Mouse (Mus musculus) hematopoietic stem cell, adult 5-6 weeks (primary cell): ENCODE results near the gene Necap1. TPM values are rescaled to one million over a fixed set of nuclear protein-coding genes. Genes with fewer than 3 reads are reported as not detected.
A peak's percentile ranks its signal among the peaks of the same experiment; 100 is the strongest.

Experiments used
- ATAC-seq, 2 experiments: fragments of 125-278 bp in 1 of 2; replicated peaks in 1 of 2; 2 replicates each; pipeline ENCODE4 v1.8.0; 2016 to 2017; ENCODE audit warnings: inconsistent platforms in 2 of 2, mild to moderate bottlenecking in 2 of 2, moderate number of reproducible peaks in 2 of 2, low read depth in 1 of 2, moderate TSS enrichment in 1 of 2; ENCODE audit not compliant: low FRiP score in 2 of 2, poor library complexity in 2 of 2, severe bottlenecking in 2 of 2, insufficient read depth in 1 of 2, low TSS enrichment in 1 of 2
- total RNA-seq: library from RNA; stranded (forward); fragments of 172-1452, 232-1000 nt; gene quantifications from 2 replicates; pipeline ENCODE4 v1.2.3, GENCODE M21; 2017

Necap1 gene
- total RNA-seq, result 16.7 and 21.1 TPM in 2 replicates

DNA sequence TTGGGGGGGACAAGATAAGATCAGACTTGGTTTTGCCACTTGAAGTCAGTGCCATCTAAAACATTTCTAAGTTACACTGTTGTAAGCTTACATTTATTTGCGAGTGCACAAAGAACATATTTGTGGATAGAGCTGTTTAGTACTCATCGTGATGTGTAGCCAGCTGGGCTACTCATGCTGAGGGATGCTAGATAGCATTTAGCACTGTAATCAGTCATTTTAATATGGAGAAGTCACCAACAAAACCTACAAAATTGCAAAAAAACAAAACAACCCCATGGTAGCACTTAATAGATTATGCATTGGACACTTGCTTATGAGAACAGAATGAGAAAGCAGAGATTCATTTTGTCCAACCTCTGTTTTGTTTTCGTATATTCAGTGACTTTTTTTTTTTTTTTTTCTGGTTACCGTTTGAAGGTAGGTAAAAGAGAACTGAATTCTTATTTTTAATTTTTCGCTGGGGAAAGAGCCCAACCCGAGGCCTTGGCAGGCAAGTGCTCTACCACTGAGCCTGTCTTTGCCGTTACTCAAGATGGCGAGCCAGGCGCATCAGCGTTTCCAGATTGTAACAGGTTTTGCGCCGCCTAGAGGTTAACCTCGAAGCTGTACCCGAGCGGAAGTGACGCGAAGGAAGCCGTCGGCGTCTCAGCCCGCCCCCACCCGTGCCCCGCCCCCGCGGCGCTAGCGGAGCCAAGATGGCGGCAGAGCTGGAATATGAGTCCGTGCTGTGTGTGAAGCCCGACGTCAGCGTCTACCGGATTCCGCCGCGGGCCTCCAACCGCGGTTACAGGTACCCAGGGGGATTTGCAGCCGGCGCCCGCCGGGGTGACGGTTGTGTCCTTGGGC lies at the start of gene Necap1:
Gene Necap1 (plus strand): TSS at position 604 of the 849 bp plus-strand sequence.
- peak; percentile 81 to 83 for ATAC-seq

DNA sequence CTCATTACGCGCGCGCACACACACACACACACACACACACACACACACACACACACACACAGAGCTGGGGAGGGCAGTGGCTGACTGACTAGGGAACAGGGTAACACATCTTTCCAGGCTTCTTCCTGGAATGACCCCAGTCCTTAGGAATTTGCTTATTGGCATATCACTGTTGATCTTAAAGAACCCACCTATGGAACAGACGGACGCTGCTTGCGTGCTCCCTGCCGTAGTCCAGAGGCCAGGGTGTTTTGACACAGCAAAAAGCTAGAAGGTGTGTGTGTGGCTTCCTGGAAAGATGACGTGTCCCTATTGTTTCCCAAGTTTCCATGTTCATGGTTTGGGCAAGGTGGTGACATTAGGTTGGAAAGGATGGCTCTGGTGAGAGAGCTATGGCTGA lies 49.1 kb upstream of the Necap1 start:
- no peak for ATAC-seq

DNA sequence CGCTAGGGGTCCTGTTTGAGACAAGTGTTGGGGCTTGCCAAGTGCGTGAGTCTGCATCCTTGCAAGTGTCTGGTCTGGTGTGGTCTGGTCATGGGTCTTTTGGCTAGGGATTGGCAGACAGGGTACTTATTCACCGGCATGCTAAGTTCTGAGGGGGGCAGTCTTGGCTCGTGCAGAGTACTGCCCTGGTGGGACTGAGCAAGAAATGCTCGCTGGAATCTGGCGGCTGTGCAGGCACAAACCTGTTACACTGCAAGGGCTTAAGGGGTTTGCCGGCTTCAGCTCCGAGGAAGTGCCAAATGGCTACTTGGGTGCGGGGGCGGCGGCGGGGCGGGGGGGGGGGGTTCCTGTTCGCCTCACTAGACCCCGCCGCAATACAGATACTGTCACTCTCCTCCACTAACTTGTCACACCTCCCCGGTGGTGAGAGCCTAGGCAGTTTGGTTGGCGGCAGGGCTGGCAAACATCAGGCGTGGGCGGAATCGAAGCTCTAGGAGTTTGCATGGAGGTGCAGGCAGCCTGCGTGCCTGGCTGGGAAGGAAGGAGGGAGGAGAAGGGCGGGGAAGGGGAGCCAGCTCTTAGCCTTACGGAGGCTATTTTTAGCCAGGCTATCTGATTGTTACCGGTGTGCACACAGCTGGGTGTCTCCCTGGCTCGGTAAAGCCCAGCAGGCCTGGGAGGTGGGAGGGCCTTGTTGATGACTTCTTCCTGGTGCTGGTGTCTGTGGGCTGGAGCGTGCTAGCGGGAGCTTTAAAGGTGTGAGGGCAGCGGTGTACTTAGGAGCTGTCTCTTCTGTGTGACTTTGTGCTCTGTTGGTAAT lies 48.1 kb upstream of the Necap1 start:
- ATAC-seq, result peak; percentile 82 to 85

DNA sequence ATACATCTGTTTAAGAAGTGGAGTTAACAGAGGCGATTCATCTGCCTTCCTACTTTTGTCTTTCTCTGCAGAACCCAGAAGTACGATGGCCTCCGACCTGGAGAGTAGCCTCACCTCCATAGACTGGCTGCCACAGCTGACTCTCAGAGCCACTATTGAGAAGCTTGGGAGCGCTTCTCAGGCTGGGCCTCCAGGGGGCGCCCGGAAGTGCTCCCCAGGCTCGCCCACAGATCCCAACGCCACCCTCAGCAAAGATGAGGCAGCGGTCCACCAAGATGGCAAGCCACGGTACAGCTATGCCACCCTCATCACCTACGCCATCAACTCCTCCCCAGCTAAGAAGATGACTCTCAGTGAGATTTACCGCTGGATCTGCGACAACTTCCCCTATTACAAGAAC lies 46.2 kb upstream of the Necap1 start:
- peak; percentile 40 to 48; a peak in 3 of 4 replicates for ATAC-seq

DNA sequence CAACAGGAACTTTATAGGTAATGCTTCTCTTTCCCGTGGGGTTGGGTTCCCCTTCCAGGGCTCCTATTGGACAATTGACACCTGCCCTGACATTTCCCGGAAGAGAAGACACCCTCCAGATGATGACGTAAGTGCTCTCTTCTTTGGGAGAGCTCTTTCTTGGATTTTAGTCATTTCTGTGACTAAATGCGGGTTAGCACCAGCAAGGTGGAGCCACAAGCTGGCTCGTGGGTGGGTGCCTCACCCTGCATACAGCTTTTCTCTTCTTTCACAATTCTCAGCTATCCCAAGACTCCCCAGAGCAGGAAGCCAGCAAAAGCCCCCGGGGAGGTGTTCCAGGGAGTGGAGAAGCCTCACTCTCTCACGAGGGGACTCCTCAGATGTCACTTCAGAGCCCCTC lies 41.4 kb upstream of the Necap1 start:
- no peak for ATAC-seq

DNA sequence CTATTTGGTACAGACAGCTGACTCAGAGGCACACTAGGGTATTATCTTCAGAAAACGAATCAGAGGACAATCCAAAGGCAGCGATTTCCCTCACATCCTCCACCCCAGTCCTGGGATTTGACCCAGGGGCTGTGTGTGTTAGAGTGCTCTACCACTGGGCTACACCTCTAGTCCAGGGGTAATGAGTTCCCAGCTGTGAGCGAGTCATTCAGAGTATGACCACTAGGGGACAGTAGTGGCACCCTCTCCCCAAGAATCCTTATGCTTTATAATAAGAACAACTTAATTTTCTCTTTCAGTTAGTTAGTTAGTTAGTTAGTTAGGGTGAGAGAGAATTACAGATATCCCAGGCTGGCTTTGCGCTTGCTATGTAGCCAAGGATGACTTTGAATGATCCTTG lies 39.9 kb upstream of the Necap1 start:
- peak; percentile 86 to 92 for ATAC-seq

DNA sequence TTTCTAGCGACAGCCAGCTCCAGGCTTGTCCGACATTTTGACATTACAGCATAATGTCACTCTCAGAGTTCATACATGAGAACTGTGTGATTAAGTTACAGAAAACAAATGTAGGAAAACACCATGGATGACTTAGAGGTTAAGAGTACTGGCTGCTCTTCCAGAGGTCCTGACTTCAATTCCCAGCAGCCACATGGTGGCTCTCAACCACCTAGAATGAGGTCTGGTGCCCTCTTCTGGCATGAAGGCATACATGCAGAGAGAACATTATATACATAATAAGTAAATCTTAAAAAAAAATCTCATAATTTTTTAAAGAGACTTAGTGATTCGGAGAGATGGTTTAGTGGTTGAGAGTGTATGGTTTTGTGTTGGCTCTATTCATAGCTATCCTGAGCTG lies 37.3 kb upstream of the Necap1 start:
- no peak for ATAC-seq

DNA sequence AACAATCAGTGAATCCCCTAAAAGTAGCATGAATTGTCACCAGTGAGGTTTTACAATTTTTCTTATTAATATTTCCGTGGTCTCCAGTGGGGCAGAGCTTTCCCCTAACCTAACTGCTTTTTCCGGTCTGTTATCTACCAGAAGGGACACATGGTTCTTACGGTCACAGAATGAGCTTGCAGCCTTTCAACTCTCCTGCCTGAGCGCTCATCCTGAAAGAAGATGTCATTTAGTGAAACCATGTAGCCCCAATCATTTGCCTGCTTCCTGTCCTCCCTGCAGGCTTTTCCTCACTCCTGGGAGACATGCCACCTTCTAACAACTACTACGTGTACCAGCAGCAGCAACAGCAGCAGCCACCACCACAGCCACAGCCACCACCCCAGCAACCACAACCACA lies 36.7 kb upstream of the Necap1 start:
- ATAC-seq, result no peak

DNA sequence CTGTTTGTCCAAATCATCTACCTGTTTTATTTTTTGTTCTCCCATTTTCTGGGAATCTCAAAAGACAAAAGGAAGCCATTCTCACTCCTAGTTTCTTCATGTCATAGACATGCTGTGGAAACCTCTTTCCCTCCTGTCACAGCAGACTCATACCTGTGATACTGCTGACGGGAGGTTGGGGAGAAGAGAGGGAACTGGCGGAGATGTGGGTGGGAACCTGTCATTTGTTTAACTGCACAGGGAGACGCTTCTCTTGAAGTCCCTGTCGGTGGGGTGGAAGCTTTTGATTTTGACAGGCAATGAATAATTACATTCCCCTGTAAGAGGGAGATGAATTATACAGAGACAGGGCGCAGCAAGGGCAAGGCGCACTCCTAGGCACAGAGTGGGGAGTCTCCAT lies 30.5 kb upstream of the Necap1 start:
- no peak for ATAC-seq

DNA sequence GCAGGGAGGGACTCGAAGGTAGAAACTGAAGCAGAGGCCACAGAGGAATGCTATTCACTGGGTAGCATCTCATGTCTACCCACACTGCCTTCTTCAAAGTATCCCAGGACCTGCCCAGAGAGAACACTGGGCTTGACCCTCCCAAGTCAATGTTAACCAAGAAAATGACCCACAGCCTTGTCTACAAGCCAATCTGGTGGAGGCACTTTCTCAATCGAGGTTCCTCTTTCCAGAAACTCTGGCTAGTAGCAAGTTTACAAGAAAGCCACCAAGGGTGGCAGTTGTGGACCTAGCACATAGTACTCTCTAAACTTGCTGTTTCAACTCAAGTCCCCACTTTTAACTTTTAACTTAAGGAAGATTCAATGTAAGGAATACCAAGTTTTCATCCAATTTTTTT lies 21.6 kb upstream of the Necap1 start:
- peak; percentile 39 to 46; a peak in 2 of 4 replicates for ATAC-seq

DNA sequence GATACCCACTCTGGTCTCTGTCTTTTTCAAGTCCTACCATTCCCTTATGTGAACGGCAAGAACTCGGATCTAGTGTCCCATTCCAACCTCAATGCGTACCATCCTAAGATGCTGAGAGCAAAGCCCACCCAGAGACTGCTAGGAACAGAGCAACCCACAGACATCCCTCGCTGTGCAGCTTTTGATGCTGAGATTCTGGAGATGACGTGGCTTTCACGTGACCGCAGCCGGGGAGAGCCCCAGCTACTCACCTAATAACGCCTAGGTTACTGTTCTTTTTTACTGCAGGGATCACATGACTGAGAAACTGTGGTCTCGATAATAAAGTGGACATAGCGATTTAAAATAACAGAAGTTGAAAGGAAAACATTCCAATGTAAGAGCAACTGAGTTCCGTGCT lies 19.7 kb upstream of the Necap1 start:
- ATAC-seq, result no peak

DNA sequence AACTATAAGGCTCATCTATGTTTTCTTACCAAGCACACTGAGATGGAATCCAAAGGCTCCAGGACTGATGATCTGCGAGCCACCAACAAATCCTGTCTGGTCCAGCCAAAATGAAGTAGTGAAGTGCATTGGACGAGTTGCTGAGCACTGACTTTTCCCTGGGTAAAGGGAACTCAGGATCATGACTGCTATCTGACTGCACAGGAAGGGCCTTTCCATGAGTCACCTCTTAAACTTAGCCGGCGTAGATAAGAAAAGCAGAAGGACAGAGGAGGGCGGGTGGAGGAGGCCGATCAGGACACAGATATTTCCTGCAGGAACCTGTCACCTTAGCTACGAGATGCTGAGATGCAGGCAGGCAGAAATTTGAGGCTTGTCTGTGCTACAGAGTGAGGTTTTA lies 18.3 kb upstream of the Necap1 start, which contains the start of gene C3ar1:
Gene C3ar1 (minus strand): TSS at position 207 of the 400 bp plus-strand sequence.
- peak; percentile 86 to 89 for ATAC-seq

DNA sequence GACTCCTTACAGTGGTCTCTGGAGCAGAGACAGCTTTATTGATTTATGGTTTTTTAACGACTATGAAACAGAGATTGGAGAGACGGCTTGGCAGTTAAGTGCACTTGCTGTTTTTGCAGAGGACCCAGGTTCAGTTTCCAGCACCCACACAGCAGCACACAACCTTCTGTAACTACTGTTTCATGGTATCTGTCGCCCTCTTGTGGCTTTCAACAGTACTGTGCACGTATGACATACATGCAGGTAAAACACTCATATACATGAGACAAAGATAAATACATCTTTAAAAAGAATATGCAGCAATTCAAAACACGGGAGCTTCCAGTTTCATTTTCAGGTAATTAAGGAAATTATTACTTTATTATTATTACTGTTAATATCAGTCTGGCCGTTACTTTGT lies 11.8 kb upstream of the Necap1 start:
- ATAC-seq, result no peak

DNA sequence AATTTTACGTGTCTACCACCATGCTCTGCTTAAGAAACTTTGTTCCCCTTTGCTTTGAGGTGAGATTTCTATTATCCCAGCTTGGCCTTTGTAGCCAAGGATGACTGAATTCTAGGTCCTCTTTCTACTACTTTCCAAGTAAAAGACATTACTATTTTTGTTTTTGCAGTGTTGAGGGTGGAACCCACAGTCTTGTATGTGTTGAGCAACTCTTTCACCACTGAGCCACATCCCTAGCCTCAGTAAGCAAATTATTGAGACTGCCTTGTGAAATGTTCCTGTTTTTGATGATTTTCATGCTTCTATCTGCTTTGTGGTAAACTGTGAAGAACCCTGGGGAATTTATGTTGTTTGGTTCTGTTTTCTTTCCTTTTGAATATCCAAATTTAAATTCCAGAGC lies 11.4 kb upstream of the Necap1 start:
- peak; percentile 49 to 89 for ATAC-seq

DNA sequence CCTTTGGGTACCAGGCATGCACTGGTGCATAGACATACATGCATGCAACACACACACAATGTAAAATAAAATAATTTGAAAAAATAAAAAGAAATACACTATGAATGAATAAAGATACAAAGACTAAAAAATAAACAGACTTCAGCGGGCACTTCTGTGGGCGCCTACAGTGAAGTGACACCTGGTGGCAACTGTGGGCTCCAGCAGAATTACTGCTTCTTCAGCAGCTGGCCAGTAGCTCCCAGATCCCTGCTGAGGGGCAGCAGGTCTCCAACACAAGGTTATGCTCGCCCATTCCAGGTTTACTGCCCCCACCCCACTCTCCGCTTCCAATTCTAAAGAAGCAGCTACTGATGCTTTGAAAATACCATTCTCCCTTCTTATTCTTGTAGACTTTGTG lies 6.4 kb upstream of the Necap1 start:
- ATAC-seq, result peak; percentile 43 to 67; a peak in 1 of 4 replicates

DNA sequence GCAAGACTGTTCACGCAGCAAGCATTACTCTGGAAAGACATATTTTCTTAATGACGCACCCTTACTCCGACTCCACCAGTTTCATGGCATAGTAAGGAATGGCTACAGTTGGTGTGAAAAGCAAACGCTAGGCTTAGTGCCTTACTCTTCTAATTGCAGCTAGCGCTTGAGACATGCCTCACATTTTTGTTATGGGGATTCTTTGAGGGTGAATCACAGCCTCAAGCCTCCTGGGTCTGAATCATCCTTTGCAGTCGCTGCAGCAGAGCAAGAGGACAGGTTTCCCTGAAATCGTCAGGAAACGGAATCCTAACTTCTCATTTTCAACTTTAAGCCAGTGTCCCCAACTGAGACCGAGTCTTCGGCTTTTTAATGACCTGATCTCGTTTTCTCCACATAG lies 4.4 kb upstream of the Necap1 start:
- no peak for ATAC-seq

DNA sequence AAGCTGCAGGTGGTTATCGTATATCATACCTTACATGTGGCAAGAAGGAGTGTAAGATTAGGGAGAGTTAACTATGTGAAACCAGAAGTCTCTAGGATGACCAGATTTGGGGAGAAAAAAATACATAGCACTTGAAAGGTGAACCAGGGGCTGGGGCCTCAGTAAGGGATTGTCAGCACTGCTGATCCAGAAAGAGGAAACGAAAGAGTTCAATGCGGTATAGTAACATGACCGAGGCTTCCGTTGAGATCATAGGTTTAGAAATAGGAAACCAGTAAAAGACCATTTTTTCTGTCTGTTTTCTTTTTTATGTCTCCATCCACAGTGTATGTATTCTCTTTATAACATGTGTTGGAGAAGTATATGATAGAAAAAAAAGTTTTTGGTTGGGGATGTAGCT lies 1.5 kb upstream of the Necap1 start:
- ATAC-seq, result peak; percentile 86 to 88

DNA sequence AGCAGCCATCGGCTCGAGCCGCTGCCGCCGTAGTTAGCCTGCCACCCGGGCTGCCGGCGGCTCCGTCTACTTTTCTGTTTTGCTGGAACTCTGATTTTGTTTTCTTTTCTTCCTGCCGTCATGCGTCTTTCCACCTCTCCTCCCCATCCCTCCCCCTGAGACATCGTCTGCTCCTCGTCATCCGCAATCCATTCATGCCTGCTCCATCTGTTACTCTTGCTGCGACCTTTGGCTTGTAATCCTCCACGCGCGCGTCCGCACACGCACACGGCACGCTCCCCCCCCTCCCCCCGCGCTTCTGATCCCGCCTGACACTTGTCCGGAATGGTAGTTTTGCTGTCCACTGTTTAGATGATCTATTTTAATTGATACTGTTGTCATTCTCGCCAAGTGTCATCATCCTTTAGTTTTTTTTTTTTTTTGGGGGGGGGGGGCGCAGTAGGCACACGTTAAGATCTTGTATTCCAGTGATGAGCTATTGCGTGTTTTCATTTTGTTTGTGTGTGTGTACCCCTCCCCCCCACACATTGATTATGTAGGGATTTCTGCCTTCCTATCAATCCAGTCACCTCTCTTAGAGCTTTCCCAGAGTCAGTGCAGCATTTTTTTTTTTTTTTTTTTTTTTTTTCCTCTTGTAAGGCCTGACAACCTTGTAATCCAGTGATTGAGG lies 581 bp downstream of the Necap1 start:
- peak in 1 of 2 experiments; percentile 24; a peak in 1 of 4 replicates for ATAC-seq
